Mouse (Mus musculus): ENCODE measurements at regions not wholly inside any gene's neighbourhood (a gene's known extent, or its start where the extent isn't known, plus 50 kb on each side); places are given as distances from the start of the nearest gene placed in this dataset.

DNA sequence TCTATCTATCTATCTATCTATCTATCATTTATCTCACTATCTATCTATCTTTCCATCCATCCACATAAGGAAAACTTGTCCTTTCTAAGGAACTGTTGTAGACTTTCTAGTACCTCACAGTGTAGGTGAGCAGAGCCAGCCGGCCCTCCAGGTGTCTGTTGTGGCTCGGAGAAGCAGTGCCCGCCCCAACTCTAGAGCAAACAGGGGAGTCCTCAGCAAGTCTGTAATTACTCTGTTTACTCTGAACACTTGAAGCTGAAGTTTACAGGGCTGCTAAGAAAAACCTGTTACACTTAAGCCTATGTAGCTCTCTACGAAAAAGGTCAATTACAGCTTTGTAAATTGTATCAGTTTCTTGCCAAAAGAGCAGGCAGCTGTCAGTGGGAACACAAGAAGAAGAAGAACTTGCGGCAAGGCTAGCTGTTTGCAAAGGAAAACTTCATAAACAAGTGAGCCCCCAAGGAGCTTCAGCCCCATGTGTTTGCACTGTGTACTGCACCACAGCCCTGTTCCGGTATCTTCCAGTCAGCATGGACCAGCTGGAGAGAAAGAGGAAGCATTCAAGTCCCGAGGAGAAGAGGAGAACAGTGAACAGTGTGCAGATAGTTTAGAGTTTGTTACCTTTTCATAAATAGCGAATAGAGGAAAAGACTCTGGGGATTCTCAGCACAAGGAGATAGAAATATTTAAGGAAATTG is 122.2 kb upstream of the Marcks start:
- no peak for DNase-seq

- no peak for DNase-seq
Observed at GRCm38 (mm10) chr10:37259186-37259585, 120.5 kb upstream of the Marcks start.

DNA sequence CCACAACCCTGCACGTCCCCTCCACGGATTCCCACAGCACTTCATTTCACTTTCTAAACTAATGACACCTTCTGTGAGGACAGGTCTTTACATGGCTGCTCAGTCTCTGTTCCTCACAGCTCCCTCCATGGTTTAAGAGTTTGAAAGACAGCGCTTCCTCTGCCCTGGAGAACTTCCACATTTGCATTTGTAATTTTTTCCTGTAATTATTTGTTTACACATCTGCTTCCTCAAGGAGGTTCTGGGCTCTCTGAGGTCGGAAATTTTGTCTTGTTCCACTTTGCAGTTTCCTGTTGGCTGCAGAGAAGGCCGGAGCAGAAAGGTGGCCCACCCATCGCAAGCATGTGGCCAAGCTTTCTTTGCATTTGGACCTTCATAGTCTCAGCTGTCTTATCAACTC is 118.8 kb upstream of the Marcks start:
- no peak for DNase-seq

DNA sequence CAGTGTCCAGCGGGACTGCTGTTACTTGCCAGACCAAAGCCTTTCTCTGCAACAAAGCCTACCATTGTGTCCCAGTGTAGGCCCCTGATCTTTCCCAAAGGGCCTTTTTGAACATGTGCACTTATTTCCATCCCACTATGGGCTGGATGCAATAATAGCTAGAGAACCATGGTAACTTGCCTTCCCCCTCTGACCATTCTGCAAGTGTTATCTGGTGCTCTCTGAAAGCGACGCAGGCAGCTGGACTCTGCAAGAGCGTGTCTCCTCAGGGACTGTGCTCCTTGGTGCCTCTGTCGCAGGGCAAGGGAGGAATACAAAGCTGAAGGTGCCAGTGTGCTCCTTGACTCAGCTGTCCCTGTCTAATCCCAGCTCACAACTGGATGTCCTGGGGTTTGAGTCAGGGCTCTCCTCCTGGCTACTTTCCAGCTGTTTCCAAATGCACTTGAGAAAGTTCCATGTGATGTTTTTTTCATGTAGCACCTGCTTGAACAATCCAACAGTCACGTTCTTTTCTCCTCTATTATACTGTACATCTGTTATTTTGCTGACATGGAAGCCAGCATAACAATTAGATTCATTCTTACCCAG is 112.3 kb upstream of the Marcks start:
- no peak for DNase-seq

DNA sequence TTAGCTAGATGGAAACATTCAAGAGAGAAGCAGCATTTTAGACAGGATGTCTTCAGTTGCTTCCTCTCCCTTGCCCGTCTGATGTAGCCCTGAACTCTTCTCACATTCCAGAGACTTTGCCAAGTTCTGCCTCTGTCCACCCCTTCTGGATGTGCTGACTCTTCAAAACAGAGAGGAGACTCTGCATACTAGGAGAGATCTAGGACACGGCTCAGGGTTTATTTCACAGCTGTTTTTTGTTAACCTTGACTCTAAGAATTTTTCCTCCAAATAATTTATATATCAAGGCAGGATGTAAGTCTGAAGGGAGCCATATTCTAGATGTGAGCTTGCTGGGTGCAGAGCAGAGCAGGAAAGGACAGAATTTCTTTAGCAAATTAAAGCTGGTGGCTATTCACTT is 111.4 kb upstream of the Marcks start:
- no peak for DNase-seq

GRCm38 (mm10) chr10:37249511-37249910 is 110.8 kb upstream of the Marcks start:
- DNase-seq, result no peak

DNA sequence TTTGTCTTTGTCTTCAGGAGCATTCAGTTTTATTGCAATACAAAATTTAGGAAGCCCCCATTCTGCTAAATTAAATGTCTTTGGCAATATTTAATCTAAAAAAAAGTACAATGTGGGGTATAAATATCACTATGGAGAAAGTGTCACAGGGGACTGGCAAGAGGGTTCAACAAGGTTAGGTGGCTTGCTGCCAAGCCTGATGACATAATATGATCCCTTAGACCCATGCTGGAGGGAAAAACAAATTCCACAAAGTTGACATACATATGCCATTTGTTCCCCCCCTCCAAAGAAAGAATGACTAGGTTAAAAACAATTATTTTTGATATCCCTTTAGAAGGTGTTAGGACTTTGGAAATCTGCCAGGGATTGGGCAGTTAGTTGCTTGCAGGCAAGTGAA is 108.4 kb upstream of the Marcks start:
- no peak for DNase-seq

DNA sequence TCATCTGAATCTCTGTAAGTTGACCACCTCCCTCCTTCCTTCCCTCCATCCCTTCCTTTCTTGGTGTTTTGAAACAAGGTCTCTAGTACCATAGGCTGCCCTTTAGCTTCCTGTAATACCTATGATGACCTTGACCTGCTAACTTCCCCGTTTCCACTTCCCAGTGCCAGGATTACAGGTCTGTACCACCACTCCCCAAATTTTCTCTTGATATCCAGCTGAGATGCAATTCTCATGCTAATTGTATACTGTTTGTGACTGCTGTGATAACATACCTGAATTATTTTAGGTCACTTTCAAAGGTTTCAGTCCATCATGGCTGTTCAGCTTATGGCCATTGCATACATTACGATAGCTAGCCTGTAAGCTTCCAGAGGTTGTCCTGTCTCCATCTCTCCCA is 104.4 kb upstream of the Marcks start:
- DNase-seq, result no peak

GRCm38 (mm10) chr10:37241821-37242263 is 103.1 kb upstream of the Marcks start:
- DNase-seq, result no peak

DNA sequence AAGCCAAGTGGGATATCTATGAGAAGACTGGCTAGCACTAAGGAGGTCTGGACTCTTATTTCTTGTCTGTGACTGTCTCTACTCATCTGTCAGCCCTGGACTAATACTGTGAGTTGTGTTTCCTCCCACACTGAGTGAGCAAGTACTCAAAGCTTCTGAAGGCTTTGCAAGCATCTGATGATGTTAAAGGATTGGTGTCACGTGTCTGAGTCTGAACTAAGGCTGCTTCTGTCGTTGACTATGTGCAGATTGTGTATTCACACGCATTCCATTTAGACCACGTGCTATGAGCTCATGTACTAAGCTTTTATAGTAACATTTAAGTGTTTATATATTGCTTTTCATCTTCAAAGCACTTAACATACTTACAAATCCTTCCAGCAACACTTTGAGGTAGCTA is 101.9 kb upstream of the Marcks start:
- DNase-seq, result no peak

- no peak for DNase-seq
Observed at GRCm38 (mm10) chr10:37240201-37240600, 101.5 kb upstream of the Marcks start.

DNA sequence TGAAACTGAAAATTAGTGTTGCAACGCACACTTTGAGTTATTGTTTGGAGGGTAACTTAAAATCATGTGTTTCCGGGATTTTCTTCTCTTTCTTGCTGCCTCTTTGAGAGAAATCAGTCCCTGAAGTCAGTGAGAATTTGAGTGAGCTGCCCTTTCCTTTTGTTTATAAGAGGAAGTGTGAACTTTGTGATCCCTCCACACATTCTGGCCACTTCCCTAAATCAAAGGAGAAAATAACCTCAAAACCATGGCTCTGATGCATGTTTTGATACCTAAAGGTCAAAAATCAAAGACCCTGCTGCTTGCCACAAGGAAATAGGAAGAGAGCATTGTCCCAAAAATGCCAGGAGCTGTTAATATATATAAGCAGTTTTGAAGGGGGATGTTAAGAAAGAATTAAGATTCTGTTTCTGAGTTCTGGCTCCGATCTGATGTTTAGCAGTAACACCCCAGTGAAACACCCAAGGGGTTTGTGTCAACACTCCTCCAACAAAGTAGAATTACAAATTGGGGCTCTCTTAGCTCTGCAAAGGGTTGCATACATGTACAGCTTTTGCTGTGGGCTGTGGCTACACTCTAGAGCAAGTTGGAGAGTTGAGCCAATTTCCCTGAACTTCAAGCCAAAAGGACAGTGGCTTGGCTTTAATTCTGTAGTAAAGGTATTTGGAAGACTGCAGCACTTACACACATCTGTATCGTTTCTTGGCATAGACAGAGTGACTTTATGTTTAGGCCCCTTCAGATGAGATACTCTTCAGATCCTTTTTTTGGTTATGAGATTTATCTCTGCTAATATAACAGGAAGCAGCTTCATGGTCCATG is 97.5 kb upstream of the Marcks start:
- no peak for DNase-seq

- no peak for DNase-seq
Observed at GRCm38 (mm10) chr10:37231936-37232556, 93.3 kb upstream of the Marcks start.

DNA sequence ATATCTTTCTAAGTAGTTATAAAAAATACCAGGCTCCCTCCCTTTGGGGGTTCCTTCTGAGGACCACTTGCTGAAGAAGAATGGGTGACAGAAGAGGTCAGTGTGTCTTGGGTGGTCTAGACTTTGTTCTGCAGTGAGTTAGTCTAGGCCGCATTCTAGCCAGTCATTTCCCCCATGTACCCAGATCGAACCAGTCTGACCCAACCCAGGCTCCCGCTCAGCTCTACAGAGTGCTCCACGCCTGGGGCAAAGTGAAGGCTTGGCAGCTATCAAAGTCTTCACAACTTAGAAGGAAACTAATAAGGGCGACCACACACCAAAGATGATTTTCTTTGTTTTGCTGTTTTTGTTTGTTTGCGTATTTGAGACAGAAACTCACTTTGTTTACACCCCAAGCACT is 92.4 kb upstream of the Marcks start:
- DNase-seq, result no peak

GRCm38 (mm10) chr10:37227889-37228288 is 89.2 kb upstream of the Marcks start:
- DNase-seq, result no peak

GRCm38 (mm10) chr10:37221730-37222129 is 83.0 kb upstream of the Marcks start:
- no peak for DNase-seq

- no peak for DNase-seq
Observed at GRCm38 (mm10) chr10:37220434-37220833, 81.7 kb upstream of the Marcks start.

DNA sequence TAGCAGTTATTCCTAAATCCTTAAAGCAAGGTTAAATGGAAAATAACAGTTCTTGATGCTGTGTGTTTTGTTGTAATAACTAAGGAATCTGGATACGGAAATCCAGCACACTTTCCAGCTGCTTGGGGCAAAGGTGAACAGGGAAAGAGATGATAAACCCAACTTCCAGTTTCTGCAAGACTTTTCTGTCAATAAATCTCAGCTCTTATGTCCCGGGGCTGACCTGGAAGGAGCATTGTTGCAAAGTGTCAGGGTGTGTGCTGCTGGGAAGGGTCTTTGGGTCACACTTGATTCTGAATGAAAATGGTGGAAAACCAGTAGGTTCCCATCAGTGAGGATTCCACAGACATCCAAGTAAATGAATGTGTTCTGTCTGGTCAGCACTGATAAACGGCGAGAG is 81.2 kb upstream of the Marcks start:
- no peak for DNase-seq

GRCm38 (mm10) chr10:37219381-37219780 is 80.7 kb upstream of the Marcks start:
- no peak for DNase-seq

DNA sequence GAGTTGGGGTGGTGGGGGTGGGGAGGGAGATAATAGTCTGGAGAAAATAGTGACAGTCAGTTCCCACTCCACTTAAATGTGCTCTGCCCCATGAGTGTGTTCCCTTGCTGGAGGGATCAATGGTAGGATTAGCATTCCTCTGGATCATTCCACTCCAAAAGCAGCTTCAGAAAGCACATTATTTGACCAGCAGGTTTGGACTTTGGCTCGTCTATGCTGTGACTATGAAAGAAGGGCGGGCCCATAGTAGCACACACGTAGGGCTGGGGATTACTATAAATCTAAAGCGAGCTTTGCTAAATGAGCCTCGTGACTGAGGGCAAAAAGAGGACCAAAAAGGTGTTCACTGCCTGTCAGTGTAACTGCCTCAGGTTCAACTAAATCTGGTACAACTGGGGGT is 75.9 kb upstream of the Marcks start:
- DNase-seq, result no peak

- no peak for DNase-seq
Observed at GRCm38 (mm10) chr10:37212350-37213035, 73.8 kb upstream of the Marcks start.

- no peak for DNase-seq
Observed at GRCm38 (mm10) chr10:37211305-37211704, 72.6 kb upstream of the Marcks start.

DNA sequence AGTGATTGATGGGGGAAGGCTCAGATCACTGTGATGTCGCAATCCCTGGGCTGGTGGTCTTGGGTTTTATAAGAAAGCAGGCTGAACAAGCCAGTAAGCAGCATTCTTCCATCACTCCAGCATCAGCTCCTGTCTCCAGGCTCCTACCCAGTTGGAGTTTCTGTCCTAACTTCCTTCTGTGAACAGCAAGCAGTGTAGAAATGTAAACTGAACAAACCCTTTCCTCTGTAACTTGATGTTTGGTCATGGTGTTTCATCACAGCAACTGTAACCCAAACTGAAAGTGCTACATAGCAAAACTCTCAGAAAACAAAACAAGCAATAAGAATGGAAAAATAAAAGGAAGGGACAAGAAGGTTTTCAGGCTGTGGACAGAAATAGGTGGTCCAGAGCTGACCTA is 71.5 kb upstream of the Marcks start:
- no peak for DNase-seq

Measured in cerebellum, adult 18-20 months (tissue).